Mouse (Mus musculus) v-Abl transformed pro-B cells (cell line): ENCODE data around the gene Phactr1.

ENCODE experiments used
- in situ Hi-C, 2 experiments: fragments of 400-800 bp; cut with MboI; formaldehyde crosslinking; loops; one replicate each; pipeline ENCODE4 v1.15.1; 2025; ENCODE audit not compliant: unreplicated experiment in 2 of 2

Phactr1 gene

GRCm38 (mm10) chr13:42757654-42758400 is 77.4 kb downstream of the Phactr1 start:
- in situ Hi-C loops, result no loop called here

- in situ Hi-C loops, result no loop called here
These were observed 78.7 kb downstream of the Phactr1 start for GRCm38 (mm10) chr13:42759170-42759569.

DNA sequence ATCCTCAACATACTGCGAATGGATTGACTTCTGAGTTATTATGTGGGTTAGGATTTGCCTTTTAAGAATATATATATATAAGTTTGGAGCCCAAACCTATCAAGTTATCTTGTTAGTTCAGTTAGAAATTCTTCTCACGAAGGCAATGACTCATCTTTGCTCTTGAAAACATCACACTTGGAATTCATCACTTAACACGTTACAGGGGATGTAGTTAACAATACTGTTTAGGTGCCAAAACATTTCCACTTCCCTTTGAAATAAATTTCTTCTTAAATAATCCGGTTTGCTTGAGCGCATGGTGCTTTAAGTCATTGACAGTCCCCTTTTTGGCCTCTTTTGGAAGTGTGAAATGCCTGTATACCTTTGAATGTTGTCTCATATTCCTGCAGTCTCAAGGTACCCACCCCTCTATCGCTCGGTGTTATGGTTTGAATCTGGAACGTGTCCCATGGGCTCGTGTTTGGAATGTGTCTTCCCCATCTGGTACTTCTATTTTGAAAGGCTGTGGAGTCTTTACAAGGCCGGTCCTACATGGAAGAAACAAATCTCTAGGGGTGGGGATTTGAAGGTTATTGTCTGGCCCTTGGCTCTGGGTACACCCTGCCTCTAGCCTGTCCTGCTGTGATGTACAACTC is 80.6 kb downstream of the Phactr1 start:
- in situ Hi-C loops, result no loop called here

- in situ Hi-C loops, result no loop called here
These were observed 91.9 kb downstream of the Phactr1 start for GRCm38 (mm10) chr13:42772314-42772713.

DNA sequence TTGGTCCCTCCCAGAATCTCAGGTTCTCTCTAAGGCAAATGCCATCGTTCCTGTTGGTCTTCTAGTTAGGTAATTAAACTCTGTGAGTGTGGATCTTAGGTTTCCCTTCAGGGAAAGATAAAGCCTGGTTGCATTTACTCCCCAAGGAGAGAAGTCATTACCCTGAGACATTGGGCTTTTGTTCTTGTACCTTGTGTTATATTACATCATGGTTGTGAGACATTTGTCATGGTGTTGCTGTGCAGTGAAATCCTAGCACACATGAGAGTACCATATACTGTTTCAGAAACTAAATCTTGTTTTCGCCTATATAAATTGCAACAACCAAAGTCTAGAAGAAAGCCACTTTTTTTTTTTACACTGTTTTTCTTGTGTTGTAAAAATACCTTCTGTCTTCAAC is 93.6 kb downstream of the Phactr1 start:
- in situ Hi-C loops, result no loop called here

DNA sequence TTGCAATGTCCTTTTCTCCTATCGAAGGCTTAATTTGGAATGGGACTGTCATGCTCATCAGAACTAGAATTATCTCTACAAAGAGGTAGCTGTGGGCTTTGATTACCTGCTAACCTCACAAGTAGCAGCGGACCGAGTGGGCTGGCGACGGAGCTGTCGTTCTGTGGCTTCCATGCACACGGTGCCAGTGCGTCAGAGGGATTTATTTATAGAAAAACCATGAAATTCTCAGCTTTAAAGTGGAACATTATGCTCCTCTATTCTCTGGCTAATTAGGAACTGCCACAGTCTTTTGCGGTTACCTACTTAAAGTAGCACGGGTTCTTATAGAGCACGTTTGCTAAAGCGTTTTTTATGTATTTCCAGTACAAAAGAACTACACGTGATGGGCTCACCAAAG is 101.7 kb downstream of the Phactr1 start:
- in situ Hi-C loops, result no loop called here

- in situ Hi-C loops, result no loop called here
These were observed 108.8 kb downstream of the Phactr1 start for GRCm38 (mm10) chr13:42789221-42789620.

GRCm38 (mm10) chr13:42792279-42792678 is 111.9 kb downstream of the Phactr1 start:
- in situ Hi-C loops, result no loop called here

DNA sequence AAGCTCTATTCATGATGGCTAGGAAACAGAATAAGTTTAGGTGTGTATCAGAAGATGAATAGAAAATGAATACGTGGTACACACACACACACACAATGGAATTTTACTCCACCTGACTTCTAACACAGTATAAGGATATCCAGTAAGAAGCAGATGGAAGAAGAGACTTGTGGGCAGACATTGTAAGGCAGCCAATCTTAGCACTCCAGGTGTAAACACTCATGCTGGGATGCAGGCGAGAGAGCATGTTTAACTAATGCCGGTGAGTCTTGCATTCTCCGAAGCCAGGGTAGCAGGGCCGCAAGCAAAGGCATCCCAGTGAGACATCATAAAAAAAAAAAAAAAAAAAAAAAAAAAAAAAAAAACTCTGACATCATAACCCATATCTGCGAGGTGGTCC is 120.1 kb downstream of the Phactr1 start:
- in situ Hi-C loops, result loop anchor here in 1 of 2 experiments (25.0 kb wide), 1 partner anchor 1088 kb away; no protein-coding TSS in a partner anchor

DNA sequence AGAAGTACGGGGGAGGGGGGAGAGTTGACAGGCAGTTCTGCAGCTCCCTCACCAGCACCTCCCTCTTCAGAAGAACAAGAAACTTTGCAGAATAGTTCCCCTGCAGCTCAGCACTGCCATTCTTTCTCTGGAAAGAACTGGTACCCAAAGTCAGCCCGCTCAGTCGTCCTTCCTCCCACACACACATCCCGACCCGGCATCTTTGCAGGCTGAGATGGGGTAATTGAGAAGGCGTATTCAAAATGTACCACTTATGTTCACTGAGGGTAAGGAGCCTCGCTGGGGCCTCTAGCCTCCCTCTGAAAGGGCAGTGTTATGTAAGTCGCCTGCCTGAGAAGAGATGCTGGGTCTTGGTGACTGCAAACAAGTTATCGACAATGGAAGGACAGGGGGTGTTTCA is 123.9 kb downstream of the Phactr1 start:
- in situ Hi-C loops, result loop anchor here in 1 of 2 experiments (25.0 kb wide), 1 partner anchor 1092 kb away; no protein-coding TSS in a partner anchor

DNA sequence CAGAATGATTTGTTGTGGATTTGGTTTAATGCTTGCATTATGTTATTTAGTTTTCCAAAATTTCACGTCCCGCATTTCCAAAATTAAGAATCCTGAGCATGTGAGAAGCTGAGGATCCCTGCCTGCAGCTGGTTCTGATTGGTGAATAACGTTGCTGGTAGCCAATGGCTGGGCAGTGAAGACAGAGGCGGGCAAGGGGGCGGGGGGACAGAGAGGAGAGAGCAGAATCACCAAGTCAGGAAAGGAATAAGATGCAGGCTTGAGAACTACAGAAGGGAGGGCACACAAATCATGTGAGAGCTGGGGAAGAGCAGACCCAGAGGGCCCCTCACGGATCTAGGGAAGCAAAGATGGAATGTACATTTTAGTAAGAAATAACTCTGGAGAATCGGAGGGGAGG is 132.3 kb downstream of the Phactr1 start:
- in situ Hi-C loops, result loop anchor here in 1 of 2 experiments (10.0 to 25.0 kb wide), 2 partner anchors 1100 to 1168 kb away; no protein-coding TSS in a partner anchor

- in situ Hi-C loops, result loop anchor here in 1 of 2 experiments (10.0 to 25.0 kb wide), 2 partner anchors 1106 to 1174 kb away; no protein-coding TSS in a partner anchor
These were observed 138.0 kb downstream of the Phactr1 start for GRCm38 (mm10) chr13:42818378-42818777.

DNA sequence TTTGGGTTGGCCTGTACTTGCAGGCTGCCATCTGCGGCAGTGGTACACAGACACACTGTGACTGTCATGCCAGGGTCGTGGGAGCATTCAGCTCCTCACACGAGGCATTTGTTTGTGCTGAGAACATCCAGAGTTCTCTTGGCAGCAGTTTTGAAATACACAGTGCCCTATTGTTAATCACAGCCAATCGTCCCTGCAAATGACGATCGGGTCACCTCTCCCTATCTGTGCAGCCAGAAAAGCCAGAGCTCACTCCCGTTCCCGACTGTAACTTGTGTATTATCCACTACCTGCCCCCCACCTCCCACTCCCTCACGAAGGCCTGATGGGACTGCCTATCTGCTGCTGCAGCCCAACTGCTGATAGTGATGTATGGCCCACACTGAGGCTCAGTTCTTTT is 140.1 kb downstream of the Phactr1 start:
- in situ Hi-C loops, result loop anchor here in 1 of 2 experiments (25.0 kb wide), 1 partner anchor 1108 kb away; no protein-coding TSS in a partner anchor

GRCm38 (mm10) chr13:42821426-42822106 is 141.1 kb downstream of the Phactr1 start:
- in situ Hi-C loops, result loop anchor here in 1 of 2 experiments (25.0 kb wide), 1 partner anchor 1109 kb away; no protein-coding TSS in a partner anchor

DNA sequence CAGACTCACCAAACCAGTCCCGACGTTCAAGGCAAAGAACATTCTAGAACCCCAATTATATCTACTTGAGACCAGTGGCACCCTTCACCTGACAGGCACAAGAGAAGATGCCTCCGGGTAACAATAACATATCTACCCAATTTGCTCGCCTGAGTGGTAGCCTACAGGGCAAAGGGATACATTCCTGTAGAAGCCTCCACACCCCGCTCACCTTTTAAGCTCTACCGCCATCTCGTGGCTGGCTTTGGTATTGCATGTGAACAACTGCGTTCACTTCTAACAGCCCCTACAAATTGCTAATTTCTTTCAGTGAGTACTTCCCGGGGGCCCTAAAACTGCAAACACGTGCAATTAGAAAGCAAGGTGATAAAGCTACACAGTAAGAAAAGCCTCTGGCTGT is 142.1 kb downstream of the Phactr1 start:
- in situ Hi-C loops, result loop anchor here in 1 of 2 experiments (25.0 kb wide), 1 partner anchor 1110 kb away; no protein-coding TSS in a partner anchor

DNA sequence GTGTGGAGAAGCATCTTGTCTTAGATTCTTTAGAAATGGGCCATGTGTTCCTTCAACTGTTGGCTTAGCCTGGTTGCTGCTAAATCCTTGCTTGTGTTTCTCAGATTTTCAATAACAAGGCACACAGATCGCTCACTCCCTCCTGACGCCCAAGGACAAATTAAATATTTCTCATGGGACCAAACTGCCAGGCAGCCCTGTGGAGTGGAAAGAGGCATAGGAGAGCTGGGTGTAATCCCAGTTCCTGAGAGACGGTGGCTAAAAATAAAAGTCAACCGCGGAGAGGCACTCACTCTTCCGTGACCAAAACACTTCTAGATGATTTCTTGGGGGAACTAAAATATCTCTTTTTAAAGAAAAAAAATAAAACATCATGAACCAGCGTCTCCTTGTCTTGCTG is 143.5 kb downstream of the Phactr1 start:
- in situ Hi-C loops, result loop anchor here in 1 of 2 experiments (25.0 kb wide), 1 partner anchor 1112 kb away; no protein-coding TSS in a partner anchor

DNA sequence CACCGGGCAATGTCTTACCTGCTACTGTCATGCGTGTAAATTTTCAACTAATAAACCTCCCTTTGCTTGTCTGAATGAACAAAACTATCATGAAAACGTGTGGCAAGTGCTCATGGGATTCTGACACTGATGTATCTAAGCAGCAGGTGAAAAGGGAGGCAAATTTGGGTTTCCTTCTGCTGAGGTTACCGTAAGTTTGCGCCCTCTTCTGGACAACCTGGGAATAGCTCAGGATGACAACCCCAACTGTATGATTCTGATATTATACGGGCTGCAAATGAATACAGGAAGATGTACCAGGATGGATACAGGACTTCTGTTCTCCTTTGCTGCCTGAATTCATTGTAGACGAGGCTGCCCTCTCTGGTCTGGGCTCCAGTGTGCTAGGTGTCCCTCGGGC is 146.2 kb downstream of the Phactr1 start:
- in situ Hi-C loops, result loop anchor here in 1 of 2 experiments (25.0 kb wide), 1 partner anchor 1114 kb away; no protein-coding TSS in a partner anchor

DNA sequence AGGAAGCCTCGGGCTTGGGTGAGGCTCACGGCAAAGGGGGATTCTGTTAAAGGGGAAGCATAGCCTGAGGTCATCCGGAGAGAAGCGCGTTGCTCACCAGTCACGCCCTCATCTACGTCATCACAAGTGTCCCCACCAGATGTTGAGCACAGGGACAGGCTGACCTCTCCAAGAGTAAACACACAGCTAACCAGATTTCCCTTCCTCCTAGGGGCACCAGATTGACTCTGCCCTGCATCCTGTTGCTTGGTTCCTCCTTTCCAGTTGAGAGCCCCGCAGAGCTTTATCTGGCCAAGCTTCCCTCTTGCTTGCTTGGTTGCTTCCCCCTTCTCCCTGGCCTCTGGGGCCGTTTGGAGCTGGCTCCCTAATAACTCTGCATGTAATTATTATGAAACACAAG is 148.6 kb downstream of the Phactr1 start:
- in situ Hi-C loops, result loop anchor here in 1 of 2 experiments (25.0 kb wide), 1 partner anchor 1117 kb away; no protein-coding TSS in a partner anchor

- in situ Hi-C loops, result loop anchor here in 1 of 2 experiments (25.0 kb wide), 1 partner anchor 1123 kb away; no protein-coding TSS in a partner anchor
These were observed 155.0 kb downstream of the Phactr1 start for GRCm38 (mm10) chr13:42835441-42835840.

GRCm38 (mm10) chr13:42839358-42839757 is 158.9 kb downstream of the Phactr1 start:
- in situ Hi-C loops, result loop anchor here in 1 of 2 experiments (25.0 kb wide), 1 partner anchor 1127 kb away; no protein-coding TSS in a partner anchor
